Mouse (Mus musculus): ENCODE measurements around the gene Nt5e.

Gene Nt5e

GRCm38 (mm10) chr9:88344424-88344823, 17.4 kb downstream of the Nt5e start:
- DNase-seq (ENCODE audit: low spot score in 2 of 2): no peak

GRCm38 (mm10) chr9:88346857-88347256, 19.9 kb downstream of the Nt5e start:
- DNase-seq (ENCODE audit: low spot score in 2 of 2): no peak

GRCm38 (mm10) chr9:88348623-88349022, 21.6 kb downstream of the Nt5e start:
- peak in 1 of 2 experiments; percentile 15 for DNase-seq (ENCODE audit: low spot score in 2 of 2)

DNA sequence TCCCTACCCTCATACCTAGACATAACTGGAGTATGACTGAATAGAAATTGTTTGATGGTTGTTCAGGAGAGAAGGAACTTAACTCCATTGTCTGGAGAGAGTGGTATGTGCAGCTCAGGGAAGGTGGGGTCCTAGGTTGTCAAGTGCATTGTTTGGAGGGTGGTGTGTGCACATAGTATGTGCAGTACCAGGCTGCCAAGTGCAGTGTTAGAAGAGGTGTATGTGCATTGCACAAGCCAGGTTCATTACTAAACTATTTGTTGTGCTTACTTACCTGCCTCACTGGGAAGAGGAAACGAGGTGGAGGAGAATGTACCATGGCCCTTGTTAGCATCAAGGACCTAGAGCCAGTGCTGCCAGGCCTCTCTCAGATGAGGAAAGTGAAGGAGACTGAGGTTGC, 23.3 kb downstream of the Nt5e start:
- DNase-seq (ENCODE audit: low spot score in 2 of 2): no peak

DNA sequence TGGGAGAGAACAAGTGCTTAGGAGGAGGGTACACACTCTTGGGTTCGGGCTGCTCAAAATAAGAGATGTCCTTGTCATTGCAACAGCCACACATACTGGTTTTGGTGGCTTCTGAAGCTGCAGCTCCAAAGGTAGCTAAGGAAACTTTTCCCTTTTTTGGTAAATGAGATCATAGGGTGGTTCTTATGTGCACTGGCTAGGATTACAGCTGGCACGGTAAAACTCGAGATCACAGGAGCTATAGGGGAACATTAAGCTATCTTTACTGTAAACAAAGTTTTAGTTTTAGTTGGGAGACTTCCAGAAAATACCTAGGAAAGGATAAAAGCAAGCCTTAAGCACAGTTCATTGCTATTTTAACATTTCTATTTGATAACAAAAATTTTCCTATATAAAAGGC, 24.2 kb downstream of the Nt5e start:
- no peak for DNase-seq (ENCODE audit: low spot score in 2 of 2)

DNA sequence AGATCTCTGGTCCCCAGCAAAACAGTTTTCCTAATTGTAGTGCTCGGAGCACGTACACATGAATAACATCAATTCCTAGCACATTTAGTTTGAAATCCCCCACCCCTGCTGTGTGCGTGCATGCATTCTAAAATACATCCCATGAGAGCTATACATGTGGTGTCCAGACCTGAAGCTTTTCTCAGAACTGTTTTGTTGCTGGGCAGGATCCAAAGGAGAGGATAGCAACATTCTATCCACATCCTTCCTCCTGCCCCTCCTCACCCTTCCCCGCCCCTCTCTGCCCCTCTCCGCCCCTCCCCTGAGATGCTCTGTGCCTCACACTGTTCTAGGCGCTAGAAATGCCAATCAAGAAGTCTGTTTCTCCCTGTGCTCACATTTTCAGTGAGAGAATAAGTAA, 25.7 kb downstream of the Nt5e start:
- DNase-seq (ENCODE audit: low spot score in 2 of 2): no peak

DNA sequence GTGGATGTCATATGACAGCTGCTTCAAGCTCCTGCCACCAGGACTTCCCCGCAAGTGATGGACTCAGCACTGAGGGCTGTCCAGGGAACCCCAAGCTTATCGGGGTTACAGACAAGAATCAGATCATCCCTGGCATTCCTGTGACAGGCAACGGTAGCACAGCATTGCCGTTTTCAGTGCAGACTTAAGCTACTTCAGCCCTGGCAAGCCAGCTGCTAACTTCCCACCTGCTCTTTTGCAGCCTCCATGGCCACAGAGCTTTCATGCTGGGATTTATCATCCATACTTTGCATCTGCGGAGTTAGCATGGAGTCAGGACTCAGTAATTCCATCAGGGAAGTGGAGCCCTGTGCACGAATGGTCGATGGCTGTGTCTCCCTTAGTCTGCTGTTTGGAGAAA, 26.5 kb downstream of the Nt5e start:
- DNase-seq (ENCODE audit: low spot score in 2 of 2): no peak

GRCm38 (mm10) chr9:88357173-88357572, 30.2 kb downstream of the Nt5e start:
- no peak for DNase-seq (ENCODE audit: low spot score in 2 of 2)

- no peak for DNase-seq (ENCODE audit: low spot score in 2 of 2)
Observed at GRCm38 (mm10) chr9:88359140-88359539, 32.1 kb downstream of the Nt5e start.

- DNase-seq (ENCODE audit: low spot score in 2 of 2): no peak
Observed at GRCm38 (mm10) chr9:88361211-88361909, 34.4 kb downstream of the Nt5e start.

DNA sequence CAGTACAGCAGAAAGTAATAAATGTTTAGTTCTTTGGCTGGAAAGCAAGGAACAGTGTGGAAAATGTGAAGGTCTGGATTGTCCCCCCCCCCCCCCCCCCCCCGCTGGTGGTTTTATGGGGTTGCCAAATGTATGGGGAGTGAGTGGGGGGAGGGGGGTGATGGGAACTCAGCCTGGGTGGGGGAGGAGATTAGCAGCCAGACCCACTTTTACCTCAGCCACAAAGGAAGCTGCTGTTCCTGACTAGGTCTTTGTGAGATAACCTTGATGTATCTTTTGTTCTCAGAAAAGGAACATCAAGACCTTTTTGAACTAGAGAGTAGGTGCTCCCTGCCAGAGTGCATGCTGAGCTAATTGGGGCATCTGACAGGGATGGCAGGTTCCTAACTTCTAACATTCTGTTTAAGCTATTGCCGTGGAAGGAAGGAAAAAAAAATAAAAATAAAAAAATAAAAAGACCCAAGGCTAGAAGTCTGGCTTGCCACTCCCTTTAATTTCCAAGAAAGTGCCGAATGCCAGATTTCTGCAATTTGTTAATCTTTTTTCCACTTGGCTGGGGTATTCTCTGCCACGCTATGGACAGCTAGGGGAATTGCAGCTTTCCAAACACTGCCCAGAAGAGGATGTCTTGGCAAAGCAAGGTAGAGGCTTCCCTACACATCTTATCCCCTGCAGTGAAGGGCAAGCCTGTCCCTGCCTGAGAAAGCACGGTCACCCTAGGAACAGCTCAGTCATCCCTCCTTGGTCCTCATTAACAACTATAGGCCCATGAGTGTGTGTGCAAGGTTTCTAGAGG, 35.3 kb downstream of the Nt5e start:
- no peak for DNase-seq (ENCODE audit: low spot score in 2 of 2)

DNA sequence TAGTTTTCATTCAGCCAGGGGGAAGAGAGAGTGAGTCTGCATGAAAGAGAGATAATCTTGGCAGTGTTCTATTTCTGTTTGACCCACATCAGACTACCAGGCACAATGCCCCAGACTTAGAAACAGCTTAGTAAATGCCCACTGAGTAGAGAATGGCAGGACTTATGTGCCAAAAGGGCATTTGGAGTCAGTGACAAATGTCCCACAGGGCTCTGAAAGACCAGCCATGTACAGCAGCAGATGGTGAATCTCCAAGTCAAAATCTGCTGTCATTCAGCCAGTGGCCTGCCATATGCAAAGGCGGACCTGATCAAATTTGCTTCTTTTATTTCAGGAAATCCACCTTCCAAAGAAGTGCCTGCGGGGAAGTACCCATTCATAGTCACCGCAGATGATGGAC, 36.1 kb downstream of the Nt5e start:
- no peak for DNase-seq (ENCODE audit: low spot score in 2 of 2)

DNA sequence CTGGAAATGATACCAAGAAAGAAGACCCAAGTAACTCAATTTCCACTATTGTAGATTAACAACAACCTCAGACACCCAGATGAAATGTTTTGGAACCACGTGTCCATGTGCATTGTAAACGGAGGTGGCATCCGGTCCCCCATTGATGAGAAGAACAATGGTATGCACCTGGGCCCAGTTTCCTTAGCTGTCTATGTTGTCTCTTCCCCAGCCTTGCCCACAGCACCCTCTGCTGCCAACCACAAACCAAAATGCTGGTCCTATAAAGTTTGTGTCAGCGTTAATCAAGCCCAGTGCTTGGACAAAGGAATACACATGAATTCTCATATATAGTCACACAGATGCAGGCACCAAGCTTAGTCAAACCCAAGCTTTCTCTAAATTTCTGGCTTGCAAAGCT, 39.3 kb downstream of the Nt5e start:
- no peak for DNase-seq (ENCODE audit: low spot score in 2 of 2)

DNA sequence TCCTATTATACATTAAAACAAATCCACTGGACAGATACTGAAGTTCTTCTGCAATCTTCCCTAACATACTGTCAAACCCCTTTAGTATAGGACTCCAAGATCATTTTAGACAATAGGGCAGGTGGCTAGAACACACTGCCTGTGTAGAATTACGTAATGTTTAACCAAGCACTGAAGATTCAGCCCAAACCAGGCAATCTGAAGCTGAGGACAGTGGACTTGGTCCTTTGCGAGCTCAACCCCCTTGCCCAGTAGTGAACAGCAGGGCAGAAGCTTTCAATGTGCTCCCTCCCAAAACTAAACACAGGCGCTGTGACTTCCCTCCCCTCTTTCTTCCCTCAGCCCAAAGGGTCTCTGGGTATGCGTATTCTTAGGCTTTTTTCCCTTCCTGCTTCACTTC, 39.8 kb downstream of the Nt5e start:
- DNase-seq (ENCODE audit: low spot score in 2 of 2): no peak

- DNase-seq (ENCODE audit: low spot score in 2 of 2): no peak
Observed at GRCm38 (mm10) chr9:88367322-88367721, 40.3 kb downstream of the Nt5e start.

- DNase-seq (ENCODE audit: low spot score in 2 of 2): no peak
Observed at GRCm38 (mm10) chr9:88367751-88368150, 40.8 kb downstream of the Nt5e start.

DNA sequence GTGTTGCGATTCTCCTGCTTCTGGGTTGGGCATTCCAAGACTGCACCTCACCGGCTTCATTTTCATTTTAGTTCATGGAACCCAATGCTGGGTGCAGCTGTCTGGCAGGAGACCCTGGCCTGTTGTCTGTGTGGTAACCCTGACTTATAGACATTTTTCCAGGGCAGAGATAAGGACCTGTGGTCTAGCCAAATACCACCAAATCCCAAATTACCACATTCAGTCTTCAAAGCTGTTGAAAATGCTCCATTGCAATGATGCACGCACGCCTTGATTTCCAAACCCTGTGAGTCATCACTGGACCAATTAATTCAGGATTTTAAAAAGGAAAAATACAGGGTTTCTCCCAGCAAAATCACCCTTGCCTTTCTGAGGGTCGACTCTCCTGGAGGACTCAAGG, 41.5 kb downstream of the Nt5e start:
- no peak for DNase-seq (ENCODE audit: low spot score in 2 of 2)

GRCm38 (mm10) chr9:88369666-88370065, 42.7 kb downstream of the Nt5e start:
- no peak for DNase-seq (ENCODE audit: low spot score in 2 of 2)

GRCm38 (mm10) chr9:88371201-88371600, 44.2 kb downstream of the Nt5e start:
- no peak for DNase-seq (ENCODE audit: low spot score in 2 of 2)

- no peak for DNase-seq (ENCODE audit: low spot score in 2 of 2)
Observed at GRCm38 (mm10) chr9:88373001-88373400, 46.0 kb downstream of the Nt5e start.

DNA sequence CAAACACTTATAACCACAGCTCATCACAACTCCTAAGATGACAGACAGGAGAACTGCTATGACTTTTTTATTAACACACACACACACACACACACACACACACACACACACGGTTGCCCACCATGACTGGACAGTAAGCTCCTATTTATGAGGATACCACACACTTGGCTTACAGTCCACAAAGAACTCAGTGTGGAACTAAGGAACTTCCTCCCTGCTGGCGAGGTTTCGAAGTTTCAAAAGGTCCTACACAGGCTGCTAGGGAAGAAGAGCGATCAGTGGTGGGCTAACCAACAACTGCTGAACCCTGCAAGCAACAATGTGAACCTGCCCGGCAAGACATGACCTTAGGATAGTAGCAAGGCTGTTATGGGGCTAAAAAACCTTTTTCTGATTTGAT, 50.5 kb downstream of the Nt5e start:
- no peak for DNase-seq (ENCODE audit: low spot score in 2 of 2)

DNA sequence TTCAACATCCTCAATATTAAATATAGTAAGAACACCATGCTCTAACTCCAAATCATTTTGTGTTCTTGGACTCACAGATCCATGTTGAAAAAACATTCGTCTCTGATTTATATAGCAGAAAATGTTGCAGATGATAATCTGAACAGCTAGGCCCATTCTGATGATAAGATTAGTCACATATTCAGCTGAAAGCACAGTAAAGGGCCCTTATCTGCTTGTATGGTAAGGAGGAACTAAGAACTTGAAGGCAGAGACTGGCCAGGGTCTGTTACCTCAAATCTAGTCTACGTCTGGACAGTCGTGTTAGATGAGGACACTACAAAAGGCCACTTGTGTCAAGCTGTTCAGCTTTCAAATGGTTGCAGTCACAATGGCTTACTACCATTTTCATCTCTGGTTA, 52.1 kb downstream of the Nt5e start:
- no peak for DNase-seq (ENCODE audit: low spot score in 2 of 2)

GRCm38 (mm10) chr9:88380076-88380475, 53.1 kb downstream of the Nt5e start:
- peak; percentile 18 to 35 for DNase-seq (ENCODE audit: low spot score in 2 of 2)
